Mouse (Mus musculus): Measurements from ENCODE around the gene Fam71f1. TPM values are rescaled to one million over a fixed set of nuclear protein-coding genes. Genes with fewer than 3 reads are reported as not detected.
"Not testable (repeated sequence)": the region's sequence is repeated elsewhere in the genome, so short reads cannot be mapped to it uniquely, and the experiment has no call there.

The Fam71f1 gene
- polyA plus RNA-seq, 1 experiment from 2014 or later: 0.22 TPM

DNA sequence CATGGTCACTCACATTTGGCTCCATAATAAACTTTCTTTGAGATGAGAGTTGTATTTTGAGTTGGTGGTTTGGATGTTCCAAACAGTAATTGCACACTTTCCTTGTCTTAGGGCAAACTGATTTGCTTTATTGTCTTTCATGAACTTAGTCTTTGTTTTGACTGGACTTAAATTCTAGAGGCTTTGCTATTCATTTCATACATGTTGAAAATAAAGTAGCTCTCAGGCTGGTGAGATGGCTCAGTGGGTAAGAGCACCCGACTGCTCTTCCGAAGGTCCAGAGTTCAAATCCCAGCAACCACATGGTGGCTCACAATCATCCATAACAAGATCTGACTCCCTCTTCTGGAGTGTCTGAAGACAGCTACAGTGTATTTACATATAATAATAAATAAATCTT, 27.6 kb downstream of the Fam71f1 start:
- ATAC-seq (replicated peaks; ENCODE audit: low FRiP score); H3K9ac ChIP-seq; H3K9me3 ChIP-seq (replicated peaks); H3K36me3 ChIP-seq; H3K4me2 ChIP-seq; H3K27ac ChIP-seq; H3K27me3 ChIP-seq; H3K4me3 ChIP-seq (replicated peaks): not testable (repeated sequence)
- 95% methylated on average over 2 of the region's 2 CpGs for WGBS
- H3K4me1 ChIP-seq: peaks cover 25% of the 10 kb centered on the region

DNA sequence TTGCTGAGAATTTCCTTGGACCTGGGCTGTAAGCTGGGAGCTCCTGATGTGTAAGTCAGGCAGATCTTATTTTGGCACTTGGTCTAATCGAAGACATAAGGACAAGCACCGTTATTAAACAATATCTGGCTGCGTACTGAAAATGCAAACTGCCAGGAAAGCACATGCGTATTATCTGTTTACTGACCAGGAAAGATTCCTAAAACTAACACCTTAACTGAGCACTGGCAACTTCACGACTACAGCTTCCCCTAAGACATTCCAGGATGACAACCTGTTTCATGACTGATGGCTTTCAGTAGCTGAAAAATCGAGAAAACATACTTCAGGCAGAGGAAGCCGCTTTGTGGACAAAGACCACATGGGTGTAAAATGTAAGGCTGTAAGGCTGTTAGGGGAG, 28.2 kb downstream of the Fam71f1 start:
- H3K4me1 ChIP-seq: peaks cover 25% of the 10 kb centered on the region
- H3K9ac ChIP-seq: peak overlapping the region; percentile 69
- H3K36me3 ChIP-seq: no peaks in the 10 kb centered on the region
- H3K27ac ChIP-seq: peak overlapping the region; percentile 96
- no peaks in the 10 kb centered on the region for H3K9me3 ChIP-seq (replicated peaks)
- 39% methylated on average over 7 of the region's 7 CpGs for WGBS
- no peak for ATAC-seq (replicated peaks; ENCODE audit: low FRiP score)
- H3K4me3 ChIP-seq (replicated peaks): peak overlapping the region; percentile 69
- no peaks in the 10 kb centered on the region for H3K27me3 ChIP-seq
- H3K4me2 ChIP-seq: peak overlapping the region; percentile 77

DNA sequence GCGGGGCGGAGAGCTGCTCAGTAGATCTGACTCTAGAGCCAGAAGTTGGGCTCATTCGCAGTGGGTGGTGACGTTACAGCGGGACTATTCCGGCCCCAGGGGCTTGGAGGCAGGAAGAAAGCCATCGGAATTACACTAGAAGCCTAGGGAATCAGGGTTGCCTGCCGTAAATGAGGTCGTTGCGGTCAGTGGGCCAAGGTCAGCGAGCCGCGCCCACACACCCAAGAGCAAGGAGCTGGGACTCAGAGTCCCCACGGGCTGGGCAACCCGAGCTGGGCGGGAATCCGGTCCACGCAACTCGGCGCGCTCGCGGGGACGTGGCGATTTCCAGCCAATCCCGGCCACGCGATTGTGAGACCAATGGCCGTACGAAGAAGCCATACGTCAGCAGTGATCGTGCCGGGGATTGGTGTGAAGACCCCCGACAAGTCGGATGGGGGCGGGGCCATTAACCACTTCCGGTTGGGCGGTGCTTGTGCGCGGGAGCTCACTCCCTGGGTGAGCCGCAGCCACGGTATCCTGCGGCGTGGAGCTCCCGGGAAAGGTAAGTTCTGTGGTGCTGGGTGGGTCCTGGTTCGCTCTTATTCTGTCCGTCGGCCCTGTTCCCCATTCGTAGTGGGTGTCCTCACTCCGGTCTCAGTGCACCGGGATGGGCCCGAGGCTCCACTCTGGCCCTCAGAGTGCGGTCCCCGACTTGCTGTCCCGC, 28.9 kb downstream of the Fam71f1 start, which contains the start of gene Calu:
Gene Calu, plus strand, starts transcription at position 405 of the 706 bp plus-strand sequence.
- Histone ChIP-seq H3K9ac (peak within 1 kb of the TSS; percentile 86), H3K27me3 (no peaks in the 10 kb centered on the region), H3K36me3 (no peaks in the 10 kb centered on the region), H3K9me3 (replicated peaks) (no peaks in the 10 kb centered on the region), H3K4me1 (peaks cover 28% of the 10 kb centered on the region), H3K27ac (peak within 1 kb of the TSS; percentile 96), H3K4me3 (replicated peaks) (peak within 1 kb of the TSS; percentile 69), H3K4me2 (peak within 1 kb of the TSS; percentile 77)
- ATAC-seq (replicated peaks; ENCODE audit: low FRiP score): peak; percentile 99
- WGBS: under 1% methylated on average over 55 of the region's 55 CpGs

DNA sequence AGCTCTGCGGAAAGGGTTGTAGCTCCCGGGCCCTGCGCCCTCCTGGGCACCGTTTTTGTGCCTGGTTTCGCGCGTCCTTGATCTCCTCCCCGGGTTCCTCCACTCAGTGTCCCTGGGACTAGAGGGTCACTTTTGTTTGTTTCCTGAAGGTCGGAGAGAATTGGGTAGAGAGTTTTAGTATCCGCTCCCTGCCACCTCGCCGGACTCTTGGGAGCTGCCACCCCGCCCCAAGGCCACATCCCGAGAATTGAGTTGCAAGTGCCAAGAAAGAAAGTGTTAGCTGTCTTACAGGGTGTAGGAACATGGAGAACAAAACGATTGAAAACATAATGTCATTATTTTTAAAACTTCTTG, 29.4 kb downstream of the Fam71f1 start:
- ATAC-seq (replicated peaks; ENCODE audit: low FRiP score): no peak

DNA sequence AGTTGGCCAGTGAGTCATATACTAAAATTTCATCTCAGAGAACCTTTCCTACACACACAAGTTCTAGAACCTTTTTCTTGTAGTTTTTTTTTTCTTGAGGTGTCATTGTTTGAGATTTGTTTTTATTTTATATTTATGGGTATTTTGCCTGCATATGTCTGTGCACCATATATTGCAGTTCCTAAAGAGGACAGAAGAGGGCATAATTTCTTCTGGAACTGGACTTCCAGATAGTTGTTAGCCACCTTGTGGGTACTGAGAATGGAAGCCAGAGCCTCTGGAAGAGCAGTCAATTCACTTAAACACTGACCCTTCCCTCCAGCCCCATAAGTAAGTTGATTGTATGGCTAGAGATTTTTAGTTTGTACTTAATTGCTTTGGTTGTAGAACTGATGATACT, 32.7 kb downstream of the Fam71f1 start:
- H3K4me3 ChIP-seq (replicated peaks): no peak overlapping the region
- H3K27ac ChIP-seq: no peak overlapping the region
- no peak overlapping the region for H3K9ac ChIP-seq
- H3K4me1 ChIP-seq: peaks cover 34% of the 10 kb centered on the region
- ATAC-seq (replicated peaks; ENCODE audit: low FRiP score): no peak
- no peaks in the 10 kb centered on the region for H3K27me3 ChIP-seq
- H3K36me3 ChIP-seq: peaks cover 6% of the 10 kb centered on the region
- no peaks in the 10 kb centered on the region for H3K9me3 ChIP-seq (replicated peaks)
- H3K4me2 ChIP-seq: no peak overlapping the region

More for the DNA sequence above, 29.4 kb downstream of the Fam71f1 start:
- 0% methylated on average over 15 of the region's 15 CpGs for WGBS
- peak overlapping the region; percentile 77 for H3K4me2 ChIP-seq
- H3K9ac ChIP-seq: peak overlapping the region; percentile 86
- H3K27ac ChIP-seq: peak overlapping the region; percentile 78
- no peaks in the 10 kb centered on the region for H3K9me3 ChIP-seq (replicated peaks)
- H3K36me3 ChIP-seq: no peaks in the 10 kb centered on the region
- H3K4me3 ChIP-seq (replicated peaks): peak overlapping the region; percentile 69
- no peaks in the 10 kb centered on the region for H3K27me3 ChIP-seq
- H3K4me1 ChIP-seq: peaks cover 31% of the 10 kb centered on the region

DNA sequence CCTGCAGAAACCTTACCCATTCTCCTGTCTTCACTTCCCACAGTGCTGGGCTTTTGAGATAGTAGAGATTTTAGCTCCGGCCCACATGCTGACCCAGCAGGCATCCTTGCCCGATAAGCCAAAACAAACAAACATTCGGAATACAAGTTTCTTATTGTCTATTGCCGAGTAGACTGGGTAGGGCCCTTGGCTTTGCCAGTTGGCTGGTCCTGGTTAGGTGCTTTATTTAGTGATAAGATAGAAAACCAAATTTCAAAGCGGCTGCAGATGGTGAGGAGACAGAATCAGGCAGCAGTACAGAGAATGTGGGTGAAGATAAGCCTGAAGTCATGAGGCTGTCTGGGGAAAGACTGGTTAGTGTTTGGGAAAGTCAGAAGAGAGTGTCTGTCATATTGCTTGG, 33.9 kb downstream of the Fam71f1 start:
- 76% methylated on average over 5 of the region's 5 CpGs for whole genome bisulfite sequencing
- no peak overlapping the region for H3K4me3 ChIP-seq (replicated peaks)
- H3K9ac ChIP-seq: no peak overlapping the region
- H3K9me3 ChIP-seq (replicated peaks): no peaks in the 10 kb centered on the region
- H3K4me2 ChIP-seq: no peak overlapping the region
- no peak overlapping the region for H3K27ac ChIP-seq
- H3K4me1 ChIP-seq: peaks cover 28% of the 10 kb centered on the region
- H3K36me3 ChIP-seq: peaks cover 17% of the 10 kb centered on the region
- no peak for ATAC-seq (replicated peaks; ENCODE audit: low FRiP score)
- no peaks in the 10 kb centered on the region for H3K27me3 ChIP-seq

DNA sequence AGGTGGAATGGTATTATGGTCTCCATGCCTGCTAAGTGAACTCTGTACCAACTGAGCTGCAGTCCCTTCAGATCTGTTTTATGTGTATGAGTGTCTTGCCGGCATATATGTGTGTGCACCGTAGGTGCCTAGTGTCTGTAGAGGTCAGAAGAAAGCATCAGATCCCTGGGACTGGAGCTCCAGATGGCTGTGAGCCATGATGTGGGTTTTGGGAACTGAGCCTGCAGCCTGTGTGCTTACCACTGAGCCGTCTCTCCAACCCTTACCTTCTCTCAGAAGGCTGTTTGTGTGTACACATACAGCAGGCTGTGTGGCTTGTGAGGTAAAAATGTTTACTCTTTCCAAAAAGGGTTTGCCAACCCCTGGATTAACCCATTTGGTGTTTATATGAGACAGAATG, 40.4 kb downstream of the Fam71f1 start:
- 90% methylated on average over 3 of the region's 3 CpGs for WGBS
- Histone ChIP-seq H3K4me3 (replicated peaks) (no peak overlapping the region), H3K4me2 (no peak overlapping the region), H3K9ac (no peak overlapping the region), H3K27me3 (no peaks in the 10 kb centered on the region), H3K36me3 (peaks cover 65% of the 10 kb centered on the region), H3K4me1 (0 out of 2 replicates have a peak, but pooled peaks cover 3% of the 10 kb centered on the region), H3K9me3 (replicated peaks) (no peaks in the 10 kb centered on the region), H3K27ac (no peak overlapping the region)
- no peak for ATAC-seq (replicated peaks; ENCODE audit: low FRiP score)

DNA sequence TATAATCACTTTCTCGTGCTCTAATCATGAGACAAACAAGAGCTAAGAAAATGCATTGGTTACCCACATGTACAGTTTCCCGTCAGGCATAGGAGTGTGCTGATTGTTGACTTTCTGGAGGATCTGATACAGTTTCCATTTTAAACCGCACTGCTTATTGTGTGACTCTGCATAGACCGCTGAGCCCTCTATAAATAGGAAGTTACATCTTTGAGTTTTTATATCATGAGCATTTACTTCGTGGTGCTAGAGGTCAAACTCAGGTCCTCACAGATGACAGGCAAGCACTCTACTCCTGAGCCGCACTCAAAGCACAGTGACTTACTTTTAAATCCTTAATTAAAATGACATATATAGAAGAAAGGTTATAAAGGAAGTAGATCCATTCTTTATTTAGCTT, 41.3 kb downstream of the Fam71f1 start:
- Histone ChIP-seq H3K9me3 (replicated peaks) (no peaks in the 10 kb centered on the region), H3K36me3 (peaks cover 69% of the 10 kb centered on the region), H3K4me1 (0 out of 2 replicates have a peak, but pooled peaks cover 3% of the 10 kb centered on the region), H3K27ac (no peak overlapping the region), H3K4me2 (no peak overlapping the region), H3K9ac (no peak overlapping the region), H3K27me3 (no peaks in the 10 kb centered on the region), H3K4me3 (replicated peaks) (no peak overlapping the region)
- no peak for ATAC-seq (replicated peaks; ENCODE audit: low FRiP score)
- 82% methylated on average over 6 of the region's 6 CpGs for WGBS

DNA sequence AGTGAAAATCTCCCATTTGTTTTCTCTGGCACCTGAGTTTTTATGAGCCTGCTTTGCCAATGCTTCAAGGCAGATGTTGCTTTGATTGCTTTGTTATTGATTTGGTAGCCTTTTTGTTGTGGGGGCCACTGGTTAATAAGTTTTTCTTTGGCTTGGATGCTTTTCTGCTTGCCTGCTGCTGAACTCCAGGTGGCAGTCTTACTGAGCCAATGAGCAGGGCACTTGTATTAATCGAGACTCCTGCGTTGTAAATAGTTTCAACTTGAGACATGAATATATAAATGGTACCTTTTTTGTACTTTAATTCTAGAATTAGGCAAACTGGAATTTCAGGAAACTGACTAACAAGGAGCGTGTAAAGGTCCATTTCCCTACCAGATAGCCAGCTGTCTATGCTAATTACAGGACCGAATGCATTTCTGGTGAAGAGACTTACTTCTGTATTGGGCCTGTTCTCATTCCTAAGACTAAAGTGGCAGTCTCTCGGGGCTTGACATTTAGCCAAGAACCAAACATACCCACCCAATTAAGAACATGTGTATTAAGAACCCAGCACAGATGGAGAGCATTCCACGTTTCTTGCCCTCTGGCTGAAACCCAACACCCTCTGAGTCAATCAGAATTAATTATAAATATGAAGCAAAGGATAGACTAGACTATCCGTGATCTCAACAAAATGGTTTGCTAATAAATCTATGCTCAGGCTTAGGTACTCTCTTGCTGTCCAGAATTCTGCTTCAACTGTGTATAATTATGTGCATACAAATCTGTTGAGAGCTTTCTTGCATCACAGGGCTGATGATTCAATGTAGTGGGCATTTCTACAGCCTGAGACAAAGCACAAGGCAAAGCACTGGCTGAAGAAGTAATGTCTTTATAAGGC, 43.5 kb downstream of the Fam71f1 start:
- Histone ChIP-seq H3K36me3 (peaks cover 78% of the 10 kb centered on the region), H3K27ac (no peak overlapping the region), H3K9me3 (replicated peaks) (no peaks in the 10 kb centered on the region), H3K4me1 (no peaks in the 10 kb centered on the region), H3K4me2 (no peak overlapping the region), H3K4me3 (replicated peaks) (no peak overlapping the region), H3K9ac (no peak overlapping the region), H3K27me3 (no peaks in the 10 kb centered on the region)
- WGBS: 73% methylated on average over 7 of the region's 7 CpGs
- ATAC-seq (replicated peaks; ENCODE audit: low FRiP score): no peak

DNA sequence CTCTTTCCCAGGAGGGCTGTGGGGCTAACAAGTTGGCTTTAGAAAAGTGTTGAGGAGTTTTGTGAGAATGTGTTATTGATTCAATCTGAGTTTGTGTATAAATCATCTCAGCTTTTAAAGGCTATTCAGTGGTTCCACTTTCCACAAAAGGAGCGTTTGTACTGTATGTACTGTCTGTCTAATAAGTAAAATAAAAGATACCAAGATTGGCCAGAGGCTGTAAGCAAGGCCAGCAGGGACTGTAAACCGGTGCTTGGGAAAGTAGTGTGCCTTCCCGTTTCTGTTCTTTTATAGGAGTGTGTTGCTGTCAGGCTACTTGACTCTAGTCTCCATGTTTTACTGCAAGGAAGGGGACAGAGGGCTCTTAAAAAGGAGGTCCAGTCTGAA, 44.2 kb downstream of the Fam71f1 start:
- H3K36me3 ChIP-seq: peaks cover 76% of the 10 kb centered on the region
- WGBS: 89% methylated on average over 3 of the region's 3 CpGs
- no peak overlapping the region for H3K27ac ChIP-seq
- H3K4me2 ChIP-seq: no peak overlapping the region
- no peaks in the 10 kb centered on the region for H3K4me1 ChIP-seq
- no peak overlapping the region for H3K9ac ChIP-seq
- no peaks in the 10 kb centered on the region for H3K9me3 ChIP-seq (replicated peaks)
- H3K27me3 ChIP-seq: no peaks in the 10 kb centered on the region
- no peak overlapping the region for H3K4me3 ChIP-seq (replicated peaks)
- ATAC-seq (replicated peaks; ENCODE audit: low FRiP score): no peak

DNA sequence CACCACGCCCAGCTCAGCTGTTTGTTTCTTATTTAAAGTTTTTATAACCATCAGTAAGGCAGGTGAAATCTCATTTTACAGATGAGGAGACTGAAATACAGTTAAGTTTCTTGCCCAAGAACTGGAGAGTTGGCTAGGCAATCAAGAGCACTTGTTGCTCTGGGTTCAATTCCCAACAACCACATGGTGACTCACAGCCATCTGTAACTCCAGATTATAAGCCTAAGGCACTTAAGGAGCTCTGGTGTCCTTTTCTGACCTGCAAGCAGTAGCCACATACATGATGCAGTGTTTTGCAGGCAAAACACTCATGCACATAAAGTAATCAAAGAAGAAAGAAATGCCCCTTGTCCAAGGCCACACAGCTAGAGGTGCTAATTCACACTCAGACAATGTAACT, 46.3 kb downstream of the Fam71f1 start:
- no peaks in the 10 kb centered on the region for H3K27me3 ChIP-seq
- no peaks in the 10 kb centered on the region for H3K4me1 ChIP-seq
- H3K9ac ChIP-seq: no peak overlapping the region
- WGBS: 93% methylated on average over 1 of the region's 1 CpGs
- H3K27ac ChIP-seq: no peak overlapping the region
- no peak for ATAC-seq (replicated peaks; ENCODE audit: low FRiP score)
- no peak overlapping the region for H3K4me2 ChIP-seq
- H3K36me3 ChIP-seq: peaks cover 78% of the 10 kb centered on the region
- no peak overlapping the region for H3K4me3 ChIP-seq (replicated peaks)
- H3K9me3 ChIP-seq (replicated peaks): no peaks in the 10 kb centered on the region

DNA sequence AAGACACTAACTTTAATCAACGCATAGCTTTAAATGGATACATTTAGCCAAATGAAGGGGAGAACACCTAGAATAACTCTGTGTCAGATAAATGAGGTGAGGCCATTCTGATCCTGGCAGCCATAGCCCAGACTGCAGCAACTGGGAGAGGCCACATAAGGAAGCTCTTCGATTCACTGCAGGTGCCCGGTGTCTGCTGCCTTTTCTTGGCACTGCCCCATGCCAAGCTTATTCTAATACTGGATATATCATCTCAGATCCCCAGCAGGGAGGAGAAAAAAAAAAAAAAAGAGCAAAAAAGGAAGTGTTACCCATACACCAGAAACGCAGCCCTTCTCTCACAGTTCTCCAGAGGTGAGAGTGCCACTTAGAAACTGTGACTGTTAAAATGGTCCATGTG, 58.4 kb downstream of the Fam71f1 start:
- Histone ChIP-seq H3K27me3 (no peaks in the 10 kb centered on the region), H3K4me2 (no peak overlapping the region), H3K36me3 (peaks cover 72% of the 10 kb centered on the region), H3K4me3 (replicated peaks) (no peak overlapping the region), H3K27ac (no peak overlapping the region), H3K9ac (no peak overlapping the region), H3K4me1 (no peaks in the 10 kb centered on the region), H3K9me3 (replicated peaks) (no peaks in the 10 kb centered on the region)
- 92% methylated on average over 4 of the region's 4 CpGs for WGBS
- ATAC-seq (replicated peaks; ENCODE audit: low FRiP score): no peak
